Mouse (Mus musculus) neural tube, embryonic 14.5 days (tissue): ENCODE results near the gene Prr15l. TPM values are rescaled to one million over a fixed set of nuclear protein-coding genes. Genes with fewer than 3 reads are reported as not detected.

Source experiments
- ATAC-seq: fragments of 200-750 bp; cut with Nextera tagmentation; 2 replicates; pipeline ENCODE4 v1.8.0; 2017; ENCODE audit warnings: low read depth, mild to moderate bottlenecking, moderate TSS enrichment, moderate library complexity
- H3K27ac ChIP-seq: fragments of 300-500 bp; sonication (generic); 2 replicates; pipeline ENCODE4 v1.5.1; 2014; ENCODE audit warnings: low read depth, mild to moderate bottlenecking, control low read depth, low read length, moderate library complexity, mixed read lengths
- H3K27me3 ChIP-seq: fragments of 300-500 bp; sonication (generic); 2 replicates; pipeline ENCODE4 v1.6.1; 2014; ENCODE audit warnings: low read length; ENCODE audit not compliant: control insufficient read depth, insufficient read depth
- H3K36me3 ChIP-seq: fragments of 300-500 bp; sonication (generic); 2 replicates; pipeline ENCODE4 v1.6.1; 2014; ENCODE audit warnings: low read length, mixed read lengths; ENCODE audit not compliant: control insufficient read depth, insufficient read depth
- H3K4me1 ChIP-seq: fragments of 300-500 bp; sonication (generic); 2 replicates; pipeline ENCODE4 v1.6.1; 2014; ENCODE audit warnings: low read length; ENCODE audit not compliant: control insufficient read depth, insufficient read depth
- H3K4me2 ChIP-seq: fragments of 300-500 bp; sonication (generic); 2 replicates; pipeline ENCODE4 v1.6.1; 2014; ENCODE audit warnings: mild to moderate bottlenecking, low read depth, low read length, control low read depth
- H3K4me3 ChIP-seq: fragments of 300-500 bp; sonication (generic); 2 replicates; pipeline ENCODE4 v1.5.1; 2014; ENCODE audit warnings: low read depth, low read length, control low read depth, mixed read lengths
- H3K9ac ChIP-seq: fragments of 300-500 bp; sonication (generic); replicated peaks from 2 replicates; pipeline ENCODE4 v1.6.1; 2014; ENCODE audit warnings: low read depth, mild to moderate bottlenecking, control low read depth, low read length, mixed read lengths
- H3K9me3 ChIP-seq: fragments of 300-500 bp; sonication (generic); 2 replicates; pipeline ENCODE4 v1.6.1; 2016; ENCODE audit warnings: low read length; ENCODE audit not compliant: control insufficient read depth
- WGBS: fragments of 180-500 bp; shearing (Covaris S2); extraction: QIAGEN DNeasy Blood & Tissue Kit; methylation state at CpG from one replicate; pipeline ENCODE4 v1.1.7; 2014; 5-methylcytosine and 5-hydroxymethylcytosine counted together
- polyA plus RNA-seq: library from polyadenylated mRNA; unstranded; fragments of >200 nt; fragmentation: Nextera tagmentation; extraction: Ambion mirVana; gene quantifications from 2 replicates; pipeline ENCODE4 v1.2.1, GENCODE M21; 2014

The Prr15l gene
- polyA plus RNA-seq, 1 experiment from 2014 or later = 0.36 TPM

DNA sequence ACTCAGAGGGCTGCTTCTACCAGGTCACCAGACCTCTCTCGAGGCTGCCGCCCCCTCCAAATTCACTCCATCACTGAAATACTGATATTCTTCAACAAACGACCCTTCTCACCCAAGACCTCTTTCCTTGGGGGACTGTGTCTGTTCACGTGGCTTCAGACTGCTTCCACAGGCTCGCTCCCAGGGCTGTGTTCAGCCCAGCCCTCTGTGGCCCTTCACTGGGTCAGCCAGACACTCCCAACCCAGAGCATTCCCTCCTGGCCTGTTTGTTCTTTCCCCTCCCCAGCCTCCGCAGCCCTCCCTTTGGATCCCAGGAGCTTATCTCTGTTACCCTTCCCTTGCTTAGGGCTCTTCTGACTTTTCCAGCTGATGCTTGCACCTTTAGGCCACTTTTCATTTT, 40.6 kb downstream of the Prr15l start:
- Histone ChIP-seq H3K9me3 (no peaks in the 10 kb centered on the region), H3K4me2 (no peak overlapping the region), H3K27me3 (no peaks in the 10 kb centered on the region), H3K4me3 (no peak overlapping the region), H3K4me1 (peaks cover 6% of the 10 kb centered on the region; the same call in 1 of the 2 replicates), H3K36me3 (no peaks in the 10 kb centered on the region), H3K27ac (no peak overlapping the region), H3K9ac (no peak overlapping the region)
- ATAC-seq = no peak
- WGBS = 77% methylated on average over 6 of the region's 6 CpGs

GRCm38 (mm10) chr11:96969280-96969722, 41.4 kb downstream of the Prr15l start:
- Histone ChIP-seq H3K27ac (no peak overlapping the region), H3K4me2 (no peak overlapping the region), H3K4me3 (no peak overlapping the region), H3K9ac (no peak overlapping the region), H3K27me3 (no peaks in the 10 kb centered on the region), H3K9me3 (no peaks in the 10 kb centered on the region), H3K4me1 (peaks cover 7% of the 10 kb centered on the region; the same call in 1 of the 2 replicates), H3K36me3 (no peaks in the 10 kb centered on the region)
- ATAC-seq = no peak
- WGBS = 88% methylated on average over 5 of the region's 5 CpGs

- H3K36me3 ChIP-seq = no peaks in the 10 kb centered on the region
- no peak overlapping the region for H3K4me3 ChIP-seq
- H3K4me2 ChIP-seq = no peak overlapping the region
- H3K9me3 ChIP-seq = no peaks in the 10 kb centered on the region
- peaks cover 7% of the 10 kb centered on the region; the same call in 1 of the 2 replicates for H3K4me1 ChIP-seq
- no peaks in the 10 kb centered on the region for H3K27me3 ChIP-seq
- WGBS = 75% methylated on average over 1 of the region's 1 CpGs
- no peak overlapping the region for H3K27ac ChIP-seq
- no peak for ATAC-seq
- no peak overlapping the region for H3K9ac ChIP-seq
Measured at GRCm38 (mm10) chr11:96969746-96970145, 41.8 kb downstream of the Prr15l start.

DNA sequence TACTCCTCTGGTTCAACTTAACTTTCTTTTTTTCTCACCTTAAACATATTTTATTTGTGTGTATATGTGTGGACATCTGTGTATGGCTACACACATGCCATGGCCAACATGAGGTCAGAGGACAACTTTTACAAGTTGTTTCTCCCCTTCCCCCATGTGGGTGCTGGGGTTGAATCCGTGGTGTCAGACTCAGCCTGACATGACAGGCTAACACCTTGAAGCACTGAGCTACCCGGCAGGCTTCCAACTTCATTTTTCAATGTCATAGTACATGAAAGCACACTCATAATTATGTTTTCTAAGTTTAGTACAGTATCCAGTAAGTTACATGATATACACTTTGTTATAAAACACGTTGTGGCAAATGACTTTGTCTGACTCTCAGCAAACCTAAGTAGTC, 42.4 kb downstream of the Prr15l start:
- Histone ChIP-seq H3K27me3 (no peaks in the 10 kb centered on the region), H3K4me1 (peaks cover 7% of the 10 kb centered on the region; the same call in 1 of the 2 replicates), H3K36me3 (no peaks in the 10 kb centered on the region), H3K27ac (no peak overlapping the region), H3K9me3 (no peaks in the 10 kb centered on the region), H3K4me2 (no peak overlapping the region), H3K9ac (no peak overlapping the region), H3K4me3 (no peak overlapping the region)
- no peak for ATAC-seq
- 93% methylated on average over 3 of the region's 3 CpGs for WGBS

GRCm38 (mm10) chr11:96972906-96973305, 45.0 kb downstream of the Prr15l start:
- Histone ChIP-seq H3K27me3 (no peaks in the 10 kb centered on the region), H3K4me3 (no peak overlapping the region), H3K36me3 (no peaks in the 10 kb centered on the region), H3K27ac (0 out of 2 replicates have a peak overlapping the region, but pooled peaks have one; percentile 34), H3K4me2 (no peak overlapping the region; the same call in 1 of the 2 replicates), H3K4me1 (peaks cover 18% of the 10 kb centered on the region), H3K9me3 (no peaks in the 10 kb centered on the region), H3K9ac (no peak overlapping the region)
- WGBS = 72% methylated on average over 5 of the region's 5 CpGs
- no peak for ATAC-seq

GRCm38 (mm10) chr11:96973426-96973964, 45.6 kb downstream of the Prr15l start:
- WGBS = 81% methylated on average over 5 of the region's 5 CpGs
- peak overlapping the region; percentile 34; the same call in 1 of the 2 replicates for H3K27ac ChIP-seq
- peaks cover 20% of the 10 kb centered on the region for H3K4me1 ChIP-seq
- H3K9ac ChIP-seq = no peak overlapping the region
- H3K27me3 ChIP-seq = no peaks in the 10 kb centered on the region
- no peak overlapping the region; the same call in 1 of the 2 replicates for H3K4me2 ChIP-seq
- ATAC-seq = no peak
- no peak overlapping the region for H3K4me3 ChIP-seq
- no peaks in the 10 kb centered on the region for H3K36me3 ChIP-seq
- no peaks in the 10 kb centered on the region for H3K9me3 ChIP-seq

GRCm38 (mm10) chr11:96974813-96975212, 46.9 kb downstream of the Prr15l start:
- H3K4me3 ChIP-seq = no peak overlapping the region
- 93% methylated on average over 5 of the region's 5 CpGs for WGBS
- no peak overlapping the region for H3K27ac ChIP-seq
- no peaks in the 10 kb centered on the region for H3K27me3 ChIP-seq
- peaks cover 25% of the 10 kb centered on the region for H3K4me1 ChIP-seq
- no peak overlapping the region for H3K9ac ChIP-seq
- H3K9me3 ChIP-seq = no peaks in the 10 kb centered on the region
- no peaks in the 10 kb centered on the region for H3K36me3 ChIP-seq
- H3K4me2 ChIP-seq = no peak overlapping the region
- no peak for ATAC-seq

DNA sequence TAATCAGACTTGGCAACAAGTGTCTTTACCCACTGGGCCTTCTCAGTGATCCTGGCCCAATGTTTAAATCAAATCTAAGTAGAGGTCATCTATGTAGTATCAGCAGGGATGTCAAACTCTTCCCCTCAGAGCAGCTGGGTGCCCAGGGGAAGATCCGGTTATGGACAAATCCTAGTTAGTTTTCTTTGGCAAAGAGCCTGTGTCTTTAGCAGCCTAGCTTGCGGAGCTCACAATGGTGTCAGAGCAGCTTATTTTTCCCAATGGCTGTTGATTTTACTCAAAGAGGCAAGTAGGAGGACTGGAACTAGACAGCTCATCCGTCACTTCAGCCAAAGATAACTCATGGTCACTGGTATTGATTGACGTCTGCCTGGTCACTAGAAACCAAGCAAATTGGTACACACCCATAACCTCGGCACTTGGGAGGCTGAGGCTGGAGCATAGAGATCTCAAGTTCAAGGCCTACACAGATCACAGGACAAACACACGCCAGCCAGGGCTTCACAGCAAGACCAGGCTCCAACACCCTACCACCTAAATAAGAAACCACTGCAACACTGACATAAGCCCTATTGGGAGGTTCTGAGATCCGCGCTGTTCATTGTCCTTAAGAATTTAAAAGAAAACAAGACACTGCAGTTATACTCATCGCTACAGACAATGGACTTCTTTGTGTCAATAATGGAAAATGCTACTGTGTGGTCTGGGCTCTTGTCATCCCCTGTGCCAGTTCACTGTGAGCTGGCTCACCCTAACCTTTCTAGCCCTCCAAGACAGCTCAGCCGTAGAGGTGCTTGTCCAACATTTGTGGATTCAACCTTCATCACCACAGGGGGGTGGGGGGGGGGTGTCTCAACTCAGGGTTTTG, 47.8 kb downstream of the Prr15l start:
- H3K4me1 ChIP-seq = peaks cover 25% of the 10 kb centered on the region
- no peaks in the 10 kb centered on the region for H3K27me3 ChIP-seq
- WGBS = 77% methylated on average over 10 of the region's 10 CpGs
- H3K36me3 ChIP-seq = no peaks in the 10 kb centered on the region
- H3K27ac ChIP-seq = peak overlapping the region; percentile 98
- H3K9ac ChIP-seq = peak overlapping the region; percentile 95
- no peak for ATAC-seq
- H3K9me3 ChIP-seq = no peaks in the 10 kb centered on the region
- peak overlapping the region; percentile 85 for H3K4me3 ChIP-seq
- peak overlapping the region; percentile 65 for H3K4me2 ChIP-seq

- no peaks in the 10 kb centered on the region for H3K36me3 ChIP-seq
- peaks cover 25% of the 10 kb centered on the region for H3K4me1 ChIP-seq
- peak overlapping the region; percentile 85 for H3K4me3 ChIP-seq
- WGBS = 43% methylated on average over 3 of the region's 3 CpGs
- H3K27ac ChIP-seq = peak overlapping the region; percentile 98
- H3K9ac ChIP-seq = peak overlapping the region; percentile 95
- peak overlapping the region; percentile 65 for H3K4me2 ChIP-seq
- H3K27me3 ChIP-seq = no peaks in the 10 kb centered on the region
- no peak for ATAC-seq
- no peaks in the 10 kb centered on the region for H3K9me3 ChIP-seq
Measured at GRCm38 (mm10) chr11:96976379-96976687, 48.4 kb downstream of the Prr15l start.
